In the genomic region with DNA sequence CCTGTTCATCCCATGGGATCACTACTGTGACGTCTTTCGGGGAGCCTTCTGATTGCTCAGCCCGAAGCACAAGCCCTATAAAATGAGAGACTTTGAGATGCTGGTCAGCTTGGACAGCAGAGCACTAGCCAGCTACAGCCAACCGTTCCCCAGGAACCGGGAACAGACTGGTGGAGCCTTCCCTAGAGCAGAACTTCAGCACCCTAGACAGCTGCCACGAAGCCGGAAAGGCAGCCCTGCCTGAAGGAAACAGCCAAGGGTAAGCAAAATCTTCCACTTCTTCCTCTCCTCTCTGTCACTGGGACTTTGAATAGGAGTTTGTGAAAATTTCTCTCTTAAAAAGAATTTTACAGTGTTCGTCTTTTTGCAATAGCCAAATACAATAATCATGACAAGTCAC, we compare ENCODE assay signal across 9 mouse cellular contexts. TPM values are rescaled to one million over a fixed set of nuclear protein-coding genes. Genes with fewer than 3 reads are reported as not detected.
DNase-seq lines count a peak whose midpoint lies in the region; ATAC-seq lines count a peak whose summit lies in the region.
"Had no signal": no experiment of that assay in that cellular context is flagged by ENCODE, and none has a peak within 500 bp of the region (broad histone marks: within the 10 kb centered on the region; RNA-seq: fewer than 3 reads in every experiment).

A gene (plus strand): TSS at position 107 of the 400 bp plus-strand sequence.

- H3K9me3 ChIP-seq in liver, embryonic 13.5 days (replicated peaks): no peaks in the 10 kb centered on the region
- H3K9me3 ChIP-seq in liver, embryonic 11.5 days (ENCODE audit: control insufficient read depth, low read length): no peaks in the 10 kb centered on the region
- H3K9me3 ChIP-seq in embryonic facial prominence, embryonic 11.5 days (replicated peaks; ENCODE audit: control insufficient read depth, low read length): no peaks in the 10 kb centered on the region
- no peaks in the 10 kb centered on the region for H3K9me3 ChIP-seq in hindbrain, embryonic 14.5 days (ENCODE audit: control insufficient read depth, low read length)
- H3K9me3 ChIP-seq: embryonic facial prominence, embryonic 12.5 days had no signal

- H3K27me3 ChIP-seq in liver, embryonic 13.5 days: no peaks in the 10 kb centered on the region
- H3K27me3 ChIP-seq in liver, embryonic 11.5 days (replicated peaks; ENCODE audit: control insufficient read depth, insufficient read depth, low read length): no peaks in the 10 kb centered on the region
- H3K27me3 ChIP-seq in embryonic facial prominence, embryonic 11.5 days (ENCODE audit: control insufficient read depth, insufficient read depth, low read length): no peaks in the 10 kb centered on the region
- no peaks in the 10 kb centered on the region for H3K27me3 ChIP-seq in hindbrain, embryonic 14.5 days (ENCODE audit: control insufficient read depth, insufficient read depth, low read length)
- H3K27me3 ChIP-seq: embryonic facial prominence, embryonic 12.5 days had no signal

- no peak for ATAC-seq in liver, embryonic 13.5 days (ENCODE audit: low read depth)
- no peak for ATAC-seq in liver, embryonic 11.5 days (replicated peaks; ENCODE audit: low FRiP score)
- no peak for ATAC-seq in embryonic facial prominence, embryonic 11.5 days (replicated peaks; ENCODE audit: insufficient number of reproducible peaks, low FRiP score, low TSS enrichment, low read depth)
- ATAC-seq in hindbrain, embryonic 14.5 days (ENCODE audit: low FRiP score): no peak

- no peak within 1 kb of the TSS for H3K4me2 ChIP-seq in liver, embryonic 13.5 days
- H3K4me2 ChIP-seq in liver, embryonic 11.5 days: no peak within 1 kb of the TSS
- no peak within 1 kb of the TSS for H3K4me2 ChIP-seq in embryonic facial prominence, embryonic 11.5 days (ENCODE audit: low read depth, low read length)
- H3K4me2 ChIP-seq in hindbrain, embryonic 14.5 days (replicated peaks): no peak within 1 kb of the TSS
- H3K4me2 ChIP-seq: embryonic facial prominence, embryonic 12.5 days had no signal

- no peaks in the 10 kb centered on the region for H3K4me1 ChIP-seq in liver, embryonic 13.5 days (replicated peaks)
- no peaks in the 10 kb centered on the region for H3K4me1 ChIP-seq in liver, embryonic 11.5 days (replicated peaks; ENCODE audit: control insufficient read depth, insufficient read depth, low read length)
- H3K4me1 ChIP-seq in embryonic facial prominence, embryonic 11.5 days (ENCODE audit: control insufficient read depth, insufficient read depth, low read length): no peaks in the 10 kb centered on the region
- no peaks in the 10 kb centered on the region for H3K4me1 ChIP-seq in hindbrain, embryonic 14.5 days (replicated peaks; ENCODE audit: control insufficient read depth, insufficient read depth, low read length)
- H3K4me1 ChIP-seq: embryonic facial prominence, embryonic 12.5 days had no signal

- DNase-seq in adrenal gland, adult 2 months: peak; percentile 3
- no peak for DNase-seq in adrenal gland, adult 8-10 months
- DNase-seq in liver, embryonic 13.5 days: peak; percentile 3
- DNase-seq in liver, embryonic 11.5 days (ENCODE audit: low spot score): no peak
- DNase-seq in embryonic facial prominence, embryonic 11.5 days (ENCODE audit: low spot score): peak; percentile 75
- DNase-seq in lung, postnatal 10 days: peak; percentile 53
- no peak for DNase-seq in spleen, postnatal 36 days (ENCODE audit: low spot score in 2 of 2)
- no peak for DNase-seq in hindbrain, embryonic 14.5 days (ENCODE audit: low spot score)

- WGBS in liver, embryonic 13.5 days (ENCODE audit: insufficient replicate concordance): 24% methylated on average over 8 of the region's 8 CpGs
- 27% methylated on average over 8 of the region's 8 CpGs for WGBS in liver, embryonic 11.5 days
- 29% methylated on average over 8 of the region's 8 CpGs for WGBS in embryonic facial prominence, embryonic 11.5 days
- WGBS in hindbrain, embryonic 14.5 days: 31% methylated on average over 8 of the region's 8 CpGs

- H3K27ac ChIP-seq in liver, embryonic 13.5 days: no peak within 1 kb of the TSS
- no peak within 1 kb of the TSS for H3K27ac ChIP-seq in liver, embryonic 11.5 days (ENCODE audit: low read depth, low read length)
- H3K27ac ChIP-seq in embryonic facial prominence, embryonic 11.5 days (replicated peaks; ENCODE audit: low read depth, low read length): no peak within 1 kb of the TSS
- no peak within 1 kb of the TSS for H3K27ac ChIP-seq in hindbrain, embryonic 14.5 days
- H3K27ac ChIP-seq: embryonic facial prominence, embryonic 12.5 days had no signal

- H3K36me3 ChIP-seq in liver, embryonic 13.5 days: no peaks in the 10 kb centered on the region
- no peaks in the 10 kb centered on the region for H3K36me3 ChIP-seq in liver, embryonic 11.5 days (ENCODE audit: control insufficient read depth, insufficient read depth, low read length)
- H3K36me3 ChIP-seq in embryonic facial prominence, embryonic 11.5 days (replicated peaks; ENCODE audit: control insufficient read depth, insufficient read depth, low read depth, low read length): no peaks in the 10 kb centered on the region
- H3K36me3 ChIP-seq in hindbrain, embryonic 14.5 days (replicated peaks; ENCODE audit: control insufficient read depth, insufficient read depth): no peaks in the 10 kb centered on the region
- H3K36me3 ChIP-seq: embryonic facial prominence, embryonic 12.5 days had no signal

- no peak within 1 kb of the TSS for H3K9ac ChIP-seq in liver, embryonic 13.5 days
- H3K9ac ChIP-seq in liver, embryonic 11.5 days (ENCODE audit: low read depth, low read length): no peak within 1 kb of the TSS
- H3K9ac ChIP-seq in embryonic facial prominence, embryonic 11.5 days (replicated peaks; ENCODE audit: low read length): no peak within 1 kb of the TSS
- H3K9ac ChIP-seq in hindbrain, embryonic 14.5 days: no peak within 1 kb of the TSS
- H3K9ac ChIP-seq: embryonic facial prominence, embryonic 12.5 days had no signal

- H3K4me3 ChIP-seq in liver, embryonic 13.5 days (replicated peaks): no peak within 1 kb of the TSS
- H3K4me3 ChIP-seq in liver, embryonic 11.5 days (ENCODE audit: low read depth, low read length): no peak within 1 kb of the TSS
- H3K4me3 ChIP-seq in embryonic facial prominence, embryonic 11.5 days (ENCODE audit: low read depth, low read length): no peak within 1 kb of the TSS
- no peak within 1 kb of the TSS for H3K4me3 ChIP-seq in hindbrain, embryonic 14.5 days (replicated peaks; ENCODE audit: low read length)
- H3K4me3 ChIP-seq: embryonic facial prominence, embryonic 12.5 days had no signal

RNA-seq across cellular contexts. Expression of the gene that starts here (rescaled TPM):
- under 1 TPM; 0.32 to 0.62 TPM for total RNA-seq in adrenal gland, adult 2 months (2021)
- 0.08 TPM in 1 of 2 replicates, not detected in the other for polyA plus RNA-seq in adrenal gland, adult 2 months (2012; rRNA removed)
- total RNA-seq in adrenal gland, adult 8-10 months (2022): under 1 TPM; 0.19 to 0.73 (median 0.30) TPM
- polyA plus RNA-seq in liver, embryonic 13.5 days (2015; fragmentation: Nextera tagmentation; extraction: Ambion mirVana): 0.13 and 0.16 TPM in 2 replicates
- not detected in 2 replicates for polyA plus RNA-seq in liver, embryonic 11.5 days (2014; fragmentation: Nextera tagmentation; extraction: Ambion mirVana)
- polyA plus RNA-seq in embryonic facial prominence, embryonic 11.5 days (2014; fragmentation: Nextera tagmentation; extraction: Ambion mirVana): not detected in 2 replicates
- polyA plus RNA-seq in hindbrain, embryonic 14.5 days (2014; fragmentation: Nextera tagmentation; extraction: Ambion mirVana): 2.2 and 2.9 TPM in 2 replicates

Comparison
In these comparisons a context has a peak if more than half of its experiments do, and no peak if none do; other contexts are left out.
1. Peak in DNase-seq in adrenal gland, adult 2 months; RNA of the gene not detected or under 1 TPM.
2. Peak in DNase-seq in liver, embryonic 13.5 days; RNA of the gene not detected or under 1 TPM.
3. Peak in DNase-seq in embryonic facial prominence, embryonic 11.5 days; RNA of the gene not detected or under 1 TPM.